Mouse (Mus musculus) T-helper 17 cell (primary cell): ENCODE data around the gene Efcab5.

Source experiments
- in situ Hi-C, 2 experiments: fragments of 300-600 bp; cut with MboI, MseI; formaldehyde crosslinking; loops; 1 replicate in 1 of 2; 2 replicates in 1 of 2; pipeline ENCODE4 v1.15.1; 2025; ENCODE audit warnings: high pct_unique_total_duplicates in 2 of 2

Gene Efcab5

DNA sequence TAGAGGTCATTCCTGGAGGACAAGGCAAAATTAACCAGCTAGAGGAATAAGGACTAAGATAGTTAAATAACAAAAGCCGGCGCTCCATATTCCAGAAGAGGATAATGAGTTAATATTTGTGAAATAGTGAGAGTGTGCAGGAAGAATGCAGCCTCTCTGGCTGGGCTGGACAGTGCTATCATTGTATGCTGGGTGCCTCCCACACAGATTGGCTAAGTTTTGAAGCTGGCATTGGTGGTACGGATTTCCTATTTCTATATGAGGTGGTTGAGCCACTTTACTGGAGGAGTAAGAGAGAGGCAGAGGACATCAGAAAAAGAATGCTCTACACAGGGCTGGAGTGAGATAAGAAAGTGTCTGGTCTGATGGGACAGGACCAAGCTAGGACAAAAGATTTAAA, 9.0 kb downstream of the Efcab5 start:
- in situ Hi-C loops: no loop called here

DNA sequence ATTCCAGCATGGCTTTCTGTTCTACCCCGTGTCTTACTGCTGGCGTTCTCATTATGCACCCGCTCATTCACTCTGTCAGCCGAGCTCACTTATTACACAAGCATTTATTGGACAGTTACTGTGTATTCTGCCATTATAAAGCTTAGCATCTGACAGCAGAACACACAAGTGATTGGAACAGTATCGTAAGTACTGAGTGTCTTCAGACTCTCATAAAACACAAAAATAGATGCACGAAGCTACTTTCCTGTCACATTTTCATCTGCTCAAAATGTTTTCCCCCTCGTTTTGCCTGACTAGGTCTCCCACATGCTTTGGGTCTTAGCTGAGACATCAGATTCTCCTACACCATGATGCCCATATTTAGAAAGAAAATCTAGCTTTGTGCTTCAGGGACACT, 14.2 kb downstream of the Efcab5 start:
- in situ Hi-C loops: loop anchor here in 1 of 2 experiments (25.0 kb wide), 1 partner anchor 837 kb away; no protein-coding TSS in a partner anchor

DNA sequence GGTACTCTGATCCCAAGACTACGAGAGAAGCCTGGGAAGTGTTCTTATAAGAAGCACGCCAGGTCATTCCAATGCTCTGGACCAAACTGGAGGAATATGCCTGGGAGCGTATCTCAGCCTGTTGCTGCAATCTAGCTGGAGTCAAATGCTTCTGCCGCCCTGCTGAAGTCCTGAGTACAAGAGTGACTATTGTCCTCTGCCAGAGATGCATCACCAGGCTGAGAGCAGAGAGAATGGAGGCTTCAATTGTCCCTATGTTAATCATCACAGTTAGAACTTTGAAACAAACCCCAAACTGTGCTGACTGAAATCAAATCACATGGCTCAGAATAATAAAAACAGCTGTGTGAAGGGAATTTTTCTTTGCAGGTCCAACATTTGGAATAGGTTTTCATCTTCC, 15.0 kb downstream of the Efcab5 start:
- in situ Hi-C loops: loop anchor here in 1 of 2 experiments (25.0 kb wide), 1 partner anchor 836 kb away; no protein-coding TSS in a partner anchor

DNA sequence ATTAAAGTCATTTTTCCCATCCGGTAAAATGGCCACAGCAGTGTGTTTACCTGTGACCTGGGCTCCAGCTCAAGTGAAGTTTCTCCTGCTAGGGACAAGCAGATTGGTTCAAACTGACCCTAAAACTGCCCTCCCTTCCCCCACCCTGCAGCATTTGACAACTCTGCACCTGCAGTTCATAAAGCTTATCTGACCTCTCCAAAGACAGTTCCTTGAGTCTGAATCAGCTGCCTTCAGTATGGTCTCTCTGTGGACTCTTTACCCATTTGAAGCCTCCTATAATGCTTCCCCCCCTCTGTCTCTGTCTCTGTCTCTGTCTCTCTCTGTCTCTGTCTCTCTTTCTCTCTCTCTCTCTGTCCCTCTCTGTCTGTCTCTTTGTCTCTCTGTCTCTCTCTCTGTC, 28.0 kb downstream of the Efcab5 start:
- in situ Hi-C loops: loop anchor here in 1 of 2 experiments (25.0 kb wide), 1 partner anchor 823 kb away; no protein-coding TSS in a partner anchor

DNA sequence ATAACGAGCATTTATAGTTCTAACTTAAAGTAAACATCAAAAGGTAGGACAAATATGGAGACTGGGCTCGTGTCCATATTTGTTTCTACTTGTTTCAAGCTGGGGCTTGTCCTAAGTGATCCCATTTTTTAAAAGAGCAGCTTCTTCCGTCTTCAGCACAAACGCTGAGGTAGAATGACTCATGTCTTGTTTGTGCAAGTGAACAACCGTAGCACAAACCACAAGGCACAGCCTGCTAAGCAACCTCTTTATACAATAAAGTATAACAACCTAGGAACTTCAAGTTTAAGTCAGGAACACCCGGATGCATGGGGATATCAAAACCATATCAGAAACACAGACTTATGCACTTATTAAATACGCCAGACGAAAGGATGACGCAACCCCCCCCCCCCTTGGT, 28.4 kb downstream of the Efcab5 start:
- in situ Hi-C loops: loop anchor here in 1 of 2 experiments (25.0 kb wide), 1 partner anchor 823 kb away; no protein-coding TSS in a partner anchor

DNA sequence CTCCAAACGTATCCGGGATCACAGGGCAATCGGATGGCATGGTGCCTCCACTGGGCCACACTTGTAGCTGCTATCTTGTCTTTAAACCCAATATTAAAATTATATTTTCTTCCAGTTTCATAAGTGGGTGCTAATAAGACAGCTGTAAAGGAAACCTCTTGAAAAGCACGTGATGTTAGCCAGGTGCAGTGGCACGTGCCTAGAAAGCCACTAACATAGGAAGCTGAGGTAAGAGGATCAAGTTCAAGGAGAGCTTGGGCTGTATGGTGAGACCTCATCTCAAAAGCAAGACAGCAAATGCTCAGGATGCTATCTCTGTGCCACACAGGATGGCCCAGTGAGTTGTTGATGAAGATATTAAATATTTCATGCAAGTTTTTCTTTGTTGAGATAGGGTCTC, 34.6 kb downstream of the Efcab5 start:
- in situ Hi-C loops: loop anchor here in 1 of 2 experiments (25.0 kb wide), 1 partner anchor 817 kb away; no protein-coding TSS in a partner anchor

DNA sequence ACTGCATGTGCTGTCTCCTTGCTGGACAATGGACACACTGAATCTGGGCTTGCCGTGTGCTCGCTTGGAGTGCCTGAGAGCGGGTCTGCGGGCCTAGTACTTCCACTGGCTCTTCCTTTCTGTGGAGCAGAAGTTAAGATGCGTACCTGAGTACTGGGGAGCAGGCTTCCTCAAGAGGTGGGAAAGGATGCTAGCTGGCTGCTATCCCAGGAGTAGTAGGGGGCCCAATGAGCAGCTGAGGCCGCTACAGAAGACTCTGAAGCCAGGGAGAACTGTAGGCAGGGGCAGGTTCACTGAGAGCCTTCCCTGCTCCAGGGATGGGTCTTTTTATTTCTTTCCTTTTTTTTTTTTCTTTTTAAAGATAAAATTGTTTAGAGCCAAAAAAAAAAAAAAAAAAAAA, 38.0 kb downstream of the Efcab5 start:
- in situ Hi-C loops: loop anchor here in 1 of 2 experiments (25.0 kb wide), 1 partner anchor 814 kb away; no protein-coding TSS in a partner anchor

DNA sequence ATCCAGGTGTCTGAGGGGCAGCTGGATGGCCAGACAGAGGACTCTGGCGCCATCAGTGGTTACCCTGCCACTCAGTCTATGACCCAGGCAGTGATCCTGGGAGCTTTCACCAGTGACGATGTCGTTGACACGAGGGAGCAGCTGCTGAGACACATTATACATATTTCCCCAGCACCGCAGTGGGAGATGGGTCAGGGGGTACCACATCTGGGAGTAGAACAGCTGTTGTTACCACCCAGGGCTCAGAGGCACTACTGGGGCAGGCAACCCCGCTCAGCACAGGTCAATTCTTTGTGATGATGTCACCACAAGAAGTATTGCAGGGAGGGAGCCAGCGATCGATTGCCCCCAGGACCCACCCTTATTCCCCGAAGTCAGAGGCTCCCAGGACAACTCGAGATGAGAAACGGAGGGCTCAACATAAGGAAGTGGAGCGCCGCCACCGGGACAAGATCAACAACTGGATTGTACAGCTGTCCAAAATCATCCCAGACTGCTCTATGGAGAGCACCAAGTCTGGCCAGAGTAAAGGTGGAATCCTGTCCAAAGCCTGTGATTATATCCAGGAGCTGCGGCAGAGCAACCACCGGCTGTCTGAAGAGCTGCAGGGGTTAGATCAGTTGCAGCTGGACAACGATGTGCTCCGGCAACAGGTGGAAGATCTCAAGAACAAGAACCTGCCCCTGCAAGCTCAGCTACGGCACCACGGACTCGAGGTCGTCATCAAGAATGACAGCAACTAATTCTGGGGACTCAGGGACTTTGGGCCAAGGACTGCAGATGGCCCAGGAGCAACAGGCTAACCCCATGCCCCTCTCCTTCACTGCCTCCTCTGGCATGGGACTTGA, 38.8 kb downstream of the Efcab5 start:
- in situ Hi-C loops: loop anchor here in 1 of 2 experiments (25.0 kb wide), 1 partner anchor 813 kb away; no protein-coding TSS in a partner anchor

DNA sequence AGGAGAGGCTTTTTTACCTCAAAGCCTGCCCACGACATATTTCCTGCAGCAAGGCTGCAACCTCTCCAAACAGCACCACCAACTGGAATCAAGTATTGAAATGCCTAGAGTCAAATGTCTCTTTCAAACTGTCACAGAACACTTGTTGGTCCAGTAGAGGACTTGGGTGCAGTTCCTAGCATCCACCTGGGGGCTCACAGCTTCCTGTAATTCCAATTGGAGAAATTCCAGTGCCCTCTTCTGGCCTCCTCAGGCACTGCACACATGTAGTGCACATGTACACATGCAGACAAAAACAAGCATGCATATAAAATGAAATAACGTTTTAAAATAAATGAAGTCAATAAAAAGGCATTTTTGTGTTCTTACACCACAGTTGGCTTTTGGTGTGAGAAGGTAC, 40.0 kb downstream of the Efcab5 start:
- in situ Hi-C loops: no loop called here

DNA sequence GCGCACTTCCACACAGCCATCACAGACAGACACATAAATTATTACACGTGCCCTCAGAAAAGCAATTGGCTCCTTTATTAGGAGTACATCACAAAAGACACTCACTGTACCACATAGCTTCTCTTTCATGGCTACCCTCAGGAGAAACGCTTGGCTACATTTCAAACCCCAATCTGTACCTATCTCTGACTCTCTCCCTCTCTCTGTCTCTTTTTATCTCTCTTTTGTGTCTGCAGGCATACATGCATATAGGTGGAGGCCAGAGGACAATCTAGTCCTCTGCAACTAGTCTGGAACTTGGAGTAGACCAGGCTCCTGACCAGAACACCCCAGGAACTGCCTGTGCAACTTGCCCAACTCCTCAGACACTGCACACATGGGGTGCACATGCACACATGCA, 41.0 kb downstream of the Efcab5 start:
- in situ Hi-C loops: no loop called here

DNA sequence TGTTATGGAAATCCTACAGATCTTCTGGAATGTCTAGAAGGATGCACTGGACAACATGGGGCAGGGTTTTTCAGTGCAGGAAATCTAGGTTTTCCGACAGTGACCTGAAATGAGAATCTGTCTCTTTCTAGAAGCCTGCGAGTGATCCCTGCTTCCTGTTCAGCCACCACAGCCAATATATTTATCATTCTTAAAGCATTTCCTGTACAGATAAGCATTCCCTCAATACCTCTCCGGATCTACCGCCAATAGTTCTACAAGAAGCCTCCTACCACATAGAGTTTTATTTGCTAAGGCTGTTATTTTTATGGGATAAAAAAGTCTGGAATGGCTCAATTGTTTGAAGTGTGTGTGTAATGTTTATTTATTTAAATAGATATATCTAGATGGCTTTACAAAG, 43.3 kb downstream of the Efcab5 start:
- in situ Hi-C loops: no loop called here

DNA sequence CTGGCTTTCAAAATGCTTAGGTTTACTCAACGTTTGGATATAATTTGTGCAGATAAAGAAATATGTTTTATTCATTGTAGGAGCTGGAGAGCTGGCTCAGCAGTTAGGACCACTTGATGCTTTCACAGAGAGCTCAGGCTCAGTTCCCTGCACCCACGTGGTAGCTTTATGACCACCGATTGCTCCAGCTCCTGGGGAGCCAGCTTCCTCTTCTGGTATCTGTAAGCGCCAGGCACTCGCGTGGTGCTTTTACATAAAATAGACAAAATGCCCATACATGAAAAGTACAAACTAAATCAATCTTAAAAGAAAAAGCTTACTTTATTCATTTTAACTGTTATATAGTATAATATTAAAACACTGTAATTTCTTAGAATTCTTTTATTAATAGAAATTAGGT, 46.8 kb downstream of the Efcab5 start:
- in situ Hi-C loops: no loop called here

DNA sequence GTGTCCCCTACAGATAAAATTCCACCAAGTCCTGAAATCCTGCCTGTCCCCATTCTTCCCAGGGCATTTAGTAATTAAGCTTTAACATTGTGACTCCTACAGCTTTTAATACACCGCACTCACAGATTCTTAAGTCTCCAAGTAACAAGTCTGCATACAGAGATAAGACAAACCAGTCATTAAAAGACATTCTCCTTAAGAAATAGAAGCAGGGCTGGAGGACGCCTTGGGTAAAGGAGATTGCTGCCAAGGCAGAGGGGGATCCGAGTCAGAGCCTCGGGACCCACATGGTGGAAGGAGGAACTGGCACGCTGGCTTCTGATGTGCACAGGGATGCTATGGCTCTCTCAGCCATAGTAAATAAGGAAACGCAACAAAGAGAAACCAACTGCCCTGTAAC, 48.8 kb downstream of the Efcab5 start:
- in situ Hi-C loops: loop anchor here in 1 of 2 experiments (10.0 kb wide), 1 partner anchor 155 kb away; no protein-coding TSS in a partner anchor

DNA sequence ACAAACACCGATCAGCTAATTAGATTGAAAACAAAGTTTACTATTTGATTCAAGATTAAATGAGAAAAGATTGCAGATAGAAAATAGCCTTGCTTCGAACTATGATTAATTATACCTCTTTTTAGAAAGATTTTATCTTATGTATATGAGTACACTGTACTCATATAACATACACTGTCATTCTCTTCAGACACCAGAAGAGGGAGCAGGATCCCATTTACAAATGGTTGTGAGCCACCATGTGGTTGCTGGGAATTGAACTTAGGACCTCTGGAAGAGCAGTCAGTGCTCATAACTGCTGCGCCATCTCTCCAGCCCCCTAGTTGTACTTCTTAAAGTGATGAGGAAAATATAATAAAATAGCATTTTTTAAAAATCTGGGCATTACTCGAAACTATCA, 55.3 kb downstream of the Efcab5 start:
- in situ Hi-C loops: loop anchor here in 1 of 2 experiments (10.0 kb wide), 1 partner anchor 161 kb away; no protein-coding TSS in a partner anchor

DNA sequence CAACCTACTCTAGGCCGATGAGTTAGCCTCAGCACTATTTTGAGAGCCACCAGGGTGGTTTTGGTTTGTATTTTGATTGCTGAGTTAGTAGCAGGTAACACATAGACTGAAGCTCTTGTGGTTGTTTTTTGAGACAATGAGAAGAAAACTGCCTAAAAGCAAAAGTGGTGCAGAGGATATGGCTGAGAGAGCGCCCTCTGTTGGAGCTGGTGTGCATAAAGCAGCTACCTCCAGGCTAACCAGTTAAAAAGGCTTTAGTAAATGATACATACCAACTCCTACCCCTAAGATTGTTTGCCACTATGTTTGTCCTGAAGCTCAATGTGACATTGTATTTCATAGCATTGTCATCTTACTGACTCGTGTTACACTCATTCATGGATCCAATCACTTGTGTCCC, 56.2 kb downstream of the Efcab5 start:
- in situ Hi-C loops: loop anchor here in 1 of 2 experiments (10.0 kb wide), 1 partner anchor 162 kb away; no protein-coding TSS in a partner anchor

DNA sequence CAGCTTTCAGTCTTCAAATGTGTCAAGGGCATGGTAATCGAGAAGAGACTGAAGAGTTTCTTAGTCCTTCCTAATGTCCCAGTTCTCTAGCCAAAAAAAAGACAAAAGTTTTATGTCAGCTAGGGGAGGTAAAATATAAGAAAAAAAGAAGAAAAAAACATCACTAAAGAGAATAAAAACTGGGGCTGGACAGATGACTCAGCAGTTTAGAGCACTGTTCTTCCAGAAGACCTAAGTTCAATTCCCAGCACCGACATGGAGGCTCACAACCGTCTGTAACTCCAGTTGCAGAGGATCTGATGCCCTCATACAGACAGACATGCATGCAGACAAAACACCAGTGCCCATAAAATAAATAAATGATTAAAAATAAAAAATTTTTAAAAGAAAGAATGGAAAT, 60.2 kb downstream of the Efcab5 start:
- in situ Hi-C loops: loop anchor here in 1 of 2 experiments (10.0 kb wide), 1 partner anchor 176 kb away; no protein-coding TSS in a partner anchor

DNA sequence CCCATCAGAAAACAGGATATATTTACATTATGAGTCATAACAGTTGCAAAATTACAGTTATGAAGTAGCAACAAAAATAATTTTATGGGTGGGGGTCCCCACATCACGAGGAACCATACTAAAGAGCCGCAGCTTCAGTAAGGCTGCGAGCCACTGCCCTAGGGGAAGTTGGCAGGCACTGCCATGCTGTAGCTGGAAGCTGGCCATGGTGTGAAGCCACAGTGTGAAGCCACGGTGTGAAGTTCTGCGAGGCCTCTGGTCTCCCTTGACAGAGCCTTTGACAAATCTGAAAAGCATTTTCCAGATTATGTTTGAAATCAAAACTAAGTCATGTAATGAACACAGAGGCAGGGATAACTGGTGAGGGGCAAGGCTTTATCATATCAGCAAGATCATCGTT, 77.6 kb downstream of the Efcab5 start:
- in situ Hi-C loops: loop anchor here (25.0 kb wide), 1 partner anchor 351 kb away; the partner anchor contains the start of gene Coro6 (in 2 of the 2)

DNA sequence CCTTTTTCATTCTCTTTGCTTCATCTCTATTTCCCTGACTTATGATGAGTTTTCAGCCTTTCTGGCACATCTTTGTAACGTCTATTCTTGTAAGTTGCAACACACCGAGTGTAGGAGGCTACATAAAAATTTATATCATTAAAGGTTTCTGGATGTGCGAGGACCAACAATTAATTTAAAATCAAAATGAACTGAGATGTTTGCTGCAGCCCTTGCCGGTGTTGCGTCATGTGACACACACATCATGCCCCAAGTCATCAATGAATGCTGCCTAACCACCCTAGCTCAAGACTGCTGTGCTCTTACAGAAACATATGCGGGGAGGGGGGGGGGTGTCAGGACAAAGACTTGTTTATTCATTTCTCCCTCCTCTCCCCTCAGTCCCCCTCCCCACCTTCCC, 80.3 kb downstream of the Efcab5 start:
- in situ Hi-C loops: loop anchor here (10.0 to 25.0 kb wide), 2 partner anchors 354 to 526 kb away; partner anchors contain the start of gene Coro6 (in 2 of the 2)

DNA sequence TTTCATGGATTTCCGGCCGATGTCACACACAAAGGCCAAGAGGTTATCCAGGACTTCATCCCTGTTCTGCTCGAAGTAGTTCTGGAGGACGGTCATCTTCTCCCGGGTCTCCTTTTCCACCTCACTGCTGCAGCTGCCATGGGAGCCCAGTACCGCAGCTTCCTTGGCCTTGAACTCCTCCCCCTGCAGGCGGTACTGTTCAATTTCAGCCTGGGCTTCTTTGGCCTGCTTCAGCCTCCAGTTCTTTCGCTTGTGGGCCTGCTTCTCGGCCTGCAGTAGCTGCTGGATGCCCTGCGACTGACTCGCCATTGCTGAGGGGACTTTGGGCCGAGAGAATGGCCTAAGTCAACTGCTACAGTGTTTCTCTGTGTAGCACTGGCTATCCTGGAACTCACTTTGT, 80.9 kb downstream of the Efcab5 start:
- in situ Hi-C loops: loop anchor here (10.0 to 25.0 kb wide), 2 partner anchors 354 to 527 kb away; partner anchors contain the start of gene Coro6 (in 2 of the 2)

DNA sequence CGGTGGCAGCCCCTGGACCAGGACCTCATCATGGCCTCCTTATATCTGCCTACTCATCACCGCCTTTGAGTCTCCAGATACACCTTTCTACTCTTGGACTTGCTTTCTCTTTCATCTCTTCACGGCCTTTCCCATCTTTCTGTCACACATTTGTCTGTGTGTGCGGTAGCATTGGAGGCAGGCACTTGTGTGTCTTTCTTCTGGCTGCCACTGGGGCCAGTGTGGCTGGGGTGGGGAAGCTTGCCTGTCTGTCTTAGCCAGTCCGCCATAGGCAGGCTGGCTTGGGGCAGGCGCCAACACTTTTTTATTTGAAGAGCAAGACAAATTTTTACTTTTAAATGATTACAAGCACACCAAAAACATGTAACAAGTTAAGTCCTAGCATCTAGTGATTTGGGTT, 81.8 kb downstream of the Efcab5 start:
- in situ Hi-C loops: loop anchor here (10.0 to 25.0 kb wide), 2 partner anchors 355 to 528 kb away; partner anchors contain the start of gene Coro6 (in 2 of the 2)

DNA sequence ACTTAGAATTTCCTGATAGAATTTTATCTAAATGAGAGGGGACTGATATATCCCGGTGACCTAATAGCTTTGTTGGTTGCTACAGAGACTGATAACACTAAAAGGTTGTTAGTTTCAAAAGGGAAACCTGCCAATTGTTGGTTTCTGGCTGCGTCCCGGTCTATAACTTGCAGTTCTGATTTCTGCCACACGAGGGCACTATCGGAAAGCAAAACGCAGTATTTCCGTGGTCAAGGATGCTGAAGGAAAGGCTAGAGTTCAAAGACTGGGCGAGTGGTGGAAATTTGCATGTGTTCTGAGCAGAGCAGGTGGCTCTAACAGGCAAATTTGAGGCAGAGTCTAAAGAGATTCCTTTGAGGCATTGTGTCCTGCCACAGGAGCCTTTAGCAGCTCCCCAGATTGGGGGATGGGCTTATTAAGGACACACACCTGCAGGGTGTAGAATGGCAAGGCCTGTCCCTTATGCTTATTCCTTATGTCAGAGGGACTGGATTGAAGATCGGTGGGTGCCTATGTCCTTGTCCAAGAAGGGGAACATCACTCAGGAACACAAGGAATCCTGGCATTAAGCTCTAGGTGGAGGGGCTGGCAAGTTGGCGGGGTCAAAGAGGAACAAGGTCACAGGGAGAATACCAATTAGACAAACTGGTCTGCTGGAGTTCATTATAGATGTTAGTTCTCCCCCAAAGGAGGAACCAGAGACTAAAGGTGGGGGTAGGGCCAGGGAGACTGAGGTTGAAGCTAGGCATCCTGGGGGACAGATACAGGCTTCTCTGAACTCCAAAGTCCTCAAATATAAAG, 88.4 kb downstream of the Efcab5 start:
- in situ Hi-C loops: loop anchor here (10.0 to 25.0 kb wide), 2 partner anchors 362 to 534 kb away; partner anchors contain the start of gene Coro6 (in 2 of the 2)
